Mouse (Mus musculus) CH12.LX (cell line): ENCODE results near the gene Cltc. TPM values are rescaled to one million over a fixed set of nuclear protein-coding genes. Genes with fewer than 3 reads are reported as not detected.
"Not testable (repeated sequence)": the region's sequence is repeated elsewhere in the genome, so short reads cannot be mapped to it uniquely, and the experiment has no call there.

Source experiments
- DNase-seq: peaks from one replicate; pipeline ENCODE4 v3.0.0-alpha.2; 2013; ENCODE audit errors: extremely low read depth
- H3K27ac ChIP-seq: 2 replicates; pipeline ENCODE4 v1.5.1; 2012; ENCODE audit warnings: low read depth, mild to moderate bottlenecking, control low read depth, moderate library complexity; ENCODE audit not compliant: insufficient read depth
- H3K27me3 ChIP-seq: replicated peaks from 2 replicates; pipeline ENCODE3; 2012; ENCODE audit warnings: inconsistent platforms
- H3K36me3 ChIP-seq, 2 experiments: replicated peaks in 1 of 2; 2 replicates each; pipeline versions ENCODE3 to v1.6.1; 2012; ENCODE audit warnings: inconsistent platforms in 1 of 2, low read length in 1 of 2, mild to moderate bottlenecking in 1 of 2, mixed read lengths in 1 of 2, moderate library complexity in 1 of 2; ENCODE audit not compliant: control insufficient read depth in 1 of 2, insufficient read depth in 1 of 2
- H3K4me1 ChIP-seq, 2 experiments: 2 replicates each; pipeline ENCODE4 v1.6.1; 2012; ENCODE audit warnings: inconsistent platforms in 1 of 2, moderate library complexity in 1 of 2; ENCODE audit not compliant: insufficient read depth in 2 of 2, control insufficient read depth in 1 of 2
- H3K4me2 ChIP-seq: 2 replicates; pipeline ENCODE4 v1.6.1; 2012; ENCODE audit warnings: low read depth, mild to moderate bottlenecking, control low read depth; ENCODE audit not compliant: poor library complexity, insufficient read depth, severe bottlenecking
- H3K4me3 ChIP-seq, 3 experiments: fragments of 150-350 bp in 1 of 3; sonication (generic) in 1 of 3; replicated peaks in 1 of 3; 2 replicates each; pipeline versions ENCODE3 to v1.5.1; 2011 to 2012; ENCODE audit warnings: low read depth in 2 of 3, low read length in 2 of 3, mild to moderate bottlenecking in 2 of 3, moderate library complexity in 2 of 3, control low read depth in 1 of 3, improper control_type of control experiment in 1 of 3, inconsistent platforms in 1 of 3, mixed read lengths in 1 of 3; ENCODE audit not compliant: poor library complexity in 1 of 3
- H3K79me2 ChIP-seq: replicated peaks from 2 replicates; pipeline ENCODE4 v1.6.1; 2012; ENCODE audit warnings: mild to moderate bottlenecking, moderate library complexity; ENCODE audit not compliant: control insufficient read depth, poor library complexity, insufficient read depth, severe bottlenecking; ENCODE audit errors: extremely low read depth
- H3K9ac ChIP-seq: 2 replicates; pipeline ENCODE4 v1.6.1; 2012; ENCODE audit warnings: low read depth, mild to moderate bottlenecking, control low read depth, moderate library complexity; ENCODE audit not compliant: insufficient read depth
- H3K9me3 ChIP-seq: replicated peaks from 2 replicates; pipeline ENCODE3; 2012; ENCODE audit warnings: low read length, inconsistent platforms, mixed read lengths
- CTCF ChIP-seq, 2 experiments: IDR thresholded peaks in 1 of 2; conservative IDR thresholded peaks in 1 of 2; 2 replicates each; pipeline ENCODE4 v1.5.1; 2011 to 2012; ENCODE audit warnings: low read depth in 2 of 2, low read length in 2 of 2, improper control_type of control experiment in 1 of 2, inconsistent platforms in 1 of 2, mild to moderate bottlenecking in 1 of 2, moderate library complexity in 1 of 2
- EP300 ChIP-seq: IDR thresholded peaks from 2 replicates; pipeline ENCODE4 v1.6.1; 2011; ENCODE audit warnings: low read length, improper control_type of control experiment
- HCFC1 ChIP-seq: IDR thresholded peaks from 2 replicates; pipeline ENCODE4 v1.6.1; 2012; ENCODE audit warnings: low read depth, mild to moderate bottlenecking, inconsistent platforms, low read length, improper control_type of control experiment
- IRF4 ChIP-seq: IDR thresholded peaks from 2 replicates; pipeline ENCODE4 v1.6.1; 2014; ENCODE audit warnings: low read depth, mild to moderate bottlenecking, inconsistent platforms, low read length, improper control_type of control experiment
- MEF2A ChIP-seq: IDR thresholded peaks from 2 replicates; pipeline ENCODE4 v1.6.1; 2014; ENCODE audit warnings: low read depth, mild to moderate bottlenecking, inconsistent platforms, low read length, improper control_type of control experiment, borderline replicate concordance
- MXI1 ChIP-seq: IDR thresholded peaks from 2 replicates; pipeline ENCODE4 v1.6.1; 2011; ENCODE audit warnings: mild to moderate bottlenecking, low read depth, low read length, improper control_type of control experiment
- dilution Hi-C: fragments of 300-500 bp; cut with MboI; formaldehyde crosslinking; loops from 2 replicates; pipeline ENCODE4 v1.14.3; 2020; ENCODE audit warnings: low sequenced_read_pairs; ENCODE audit not compliant: extremely low pct_unique_long_range_greater_than_20kb, extremely low pct_ligation_motif_present
- in situ Hi-C: fragments of 300-500 bp; cut with MboI; formaldehyde crosslinking; loops from 3 replicates; pipeline ENCODE4 v1.14.3; 2019; ENCODE audit warnings: low sequenced_read_pairs, low pct_ligation_motif_present, low pct_unique_long_range_greater_than_20kb, mixed read lengths
- polyA plus RNA-seq: library from polyadenylated mRNA; unstranded; fragments of >175 nt; gene quantifications from 2 replicates; pipeline ENCODE4 v1.2.1, GENCODE M21; 2012; ENCODE audit warnings: low read depth; ENCODE audit not compliant: insufficient read length
- total RNA-seq, 2 experiments: library from RNA; depleted of rRNA; stranded (reverse); fragments of 300-350 nt in 1 of 2; fragments of >200 nt in 1 of 2; gene quantifications; 2 replicates each; pipeline ENCODE4 v1.2.3; 2012 to 2014

Gene Cltc
- total and polyA plus RNA-seq, 3 experiments = 140 to 303 (median 219) TPM

GRCm38 (mm10) chr11:86757480-86758371 lies at the start of gene Cltc (continued):
- TF ChIP-seq IRF4 = peak; percentile 95
- TF ChIP-seq, all 38 proteins: peak for 33

- peaks cover 13 to 24% of the 10 kb centered on the region in 2 experiments for H3K36me3 ChIP-seq
- H3K79me2 ChIP-seq = no peaks in the 10 kb centered on the region
- H3K4me2 ChIP-seq = peak overlapping the region; percentile 41
- in situ Hi-C loops (no loop called here), dilution Hi-C loops (no loop called here)
- peak overlapping the region; percentile 14; the same call in 1 of the 2 replicates for H3K27ac ChIP-seq
- peak overlapping the region; percentile 92 to 94 (median 93) for H3K4me3 ChIP-seq
- peaks cover 24% of the 10 kb centered on the region for H3K27me3 ChIP-seq
- no peak for TF ChIP-seq HCFC1
- 0 out of 2 replicates have a peak, but pooled peaks have one; percentile 20 for TF ChIP-seq MXI1
- H3K9ac ChIP-seq = peak overlapping the region; percentile 56
- peak; percentile 70 for DNase-seq
- peaks cover 13% of the 10 kb centered on the region for H3K9me3 ChIP-seq
- peaks cover 6 to 14% of the 10 kb centered on the region in 2 experiments for H3K4me1 ChIP-seq
Measured at GRCm38 (mm10) chr11:86807001-86807477, 49.7 kb upstream of the Cltc start.

- peaks cover 0 to 12% of the 10 kb centered on the region in 2 experiments; a peak in 1 of 4 replicates for H3K4me1 ChIP-seq
- dilution Hi-C loops (no loop called here), in situ Hi-C loops (no loop called here)
- no peak overlapping the region for H3K4me3 ChIP-seq
- H3K9ac ChIP-seq = no peak overlapping the region
- no peaks in the 10 kb centered on the region for H3K27me3 ChIP-seq
- peaks cover 22 to 53% of the 10 kb centered on the region in 2 experiments for H3K36me3 ChIP-seq
- no peak overlapping the region for H3K27ac ChIP-seq
- H3K4me2 ChIP-seq = no peak overlapping the region
- no peak for DNase-seq
- H3K79me2 ChIP-seq = no peaks in the 10 kb centered on the region
- 0 out of 2 replicates have a peak, but pooled peaks have one; percentile 28 for TF ChIP-seq EP300
- no peak for TF ChIP-seq MEF2A
- no peaks in the 10 kb centered on the region for H3K9me3 ChIP-seq
Measured at GRCm38 (mm10) chr11:86794161-86794560, 36.8 kb upstream of the Cltc start.

GRCm38 (mm10) chr11:86787436-86787835 lies 30.1 kb upstream of the Cltc start:
- H3K79me2 ChIP-seq, in situ Hi-C loops, H3K9me3 ChIP-seq, H3K27ac ChIP-seq, H3K9ac ChIP-seq, H3K4me1 ChIP-seq, dilution Hi-C loops, H3K4me3 ChIP-seq, H3K4me2 ChIP-seq, H3K27me3 ChIP-seq, DNase-seq: not testable (repeated sequence)
- peak in 1 of 2 experiments; percentile 14; a peak in 1 of 4 replicates for TF ChIP-seq CTCF (conservative IDR thresholded peaks at IDR 0.05 in 1 of 2, IDR thresholded peaks at IDR 0.05 in 1 of 2; ENCODE audit: low read depth in 2 of 2, low read length in 2 of 2)
- H3K36me3 ChIP-seq = peaks cover 29 to 58% of the 10 kb centered on the region in 2 experiments
